Mouse (Mus musculus) adrenal gland (tissue): ENCODE data around the gene Rtl10.
"Not testable (repeated sequence)": the region's sequence is repeated elsewhere in the genome, so short reads cannot be mapped to it uniquely, and the experiment has no call there.

Source experiments
- intact Hi-C: fragments of 180-260 bp; cut with DNase I; formaldehyde crosslinking; loops from one replicate; pipeline ENCODE4 v1.15.1; 2025

Rtl10 gene

DNA sequence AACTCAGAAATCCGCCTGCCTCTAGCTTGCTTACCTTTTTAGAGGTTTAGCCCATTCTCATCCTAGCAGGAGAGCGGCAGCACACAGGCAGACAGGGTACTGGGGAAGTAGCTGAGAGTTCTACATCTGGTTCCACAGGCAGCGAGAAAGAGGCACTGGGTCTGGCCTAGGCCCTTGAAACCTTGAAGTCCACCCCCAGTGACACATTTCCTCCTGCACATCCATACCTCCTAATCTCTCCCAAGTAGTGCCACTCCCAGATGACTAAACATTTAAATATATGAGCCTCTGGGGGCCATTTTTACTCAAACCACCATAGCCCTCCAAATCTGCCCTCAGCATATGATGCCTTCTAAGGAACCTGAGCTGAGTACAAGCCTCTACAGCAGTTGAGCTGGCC lies 16.3 kb upstream of the Rtl10 start:
- intact Hi-C loops: no loop called here

DNA sequence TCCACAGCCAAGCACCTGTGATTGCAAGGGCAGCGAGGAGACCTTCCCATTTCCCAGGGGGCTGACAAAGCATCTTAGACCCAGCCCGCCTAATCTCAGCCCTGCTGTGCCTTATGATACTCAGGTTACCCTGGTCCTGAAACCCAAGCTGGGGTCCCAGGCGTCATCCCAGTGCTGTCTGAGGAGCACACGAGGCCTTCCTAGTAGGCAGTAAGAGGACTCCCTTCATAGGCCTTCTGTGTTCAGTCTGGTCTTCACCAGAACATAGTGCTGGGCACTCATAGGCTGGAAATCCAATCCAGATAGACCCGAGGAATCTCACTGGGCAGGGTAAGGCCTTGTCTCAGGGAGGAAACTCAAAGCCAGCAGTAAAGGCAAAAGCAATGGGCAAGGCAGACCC lies 14.9 kb upstream of the Rtl10 start:
- intact Hi-C loops: no loop called here

DNA sequence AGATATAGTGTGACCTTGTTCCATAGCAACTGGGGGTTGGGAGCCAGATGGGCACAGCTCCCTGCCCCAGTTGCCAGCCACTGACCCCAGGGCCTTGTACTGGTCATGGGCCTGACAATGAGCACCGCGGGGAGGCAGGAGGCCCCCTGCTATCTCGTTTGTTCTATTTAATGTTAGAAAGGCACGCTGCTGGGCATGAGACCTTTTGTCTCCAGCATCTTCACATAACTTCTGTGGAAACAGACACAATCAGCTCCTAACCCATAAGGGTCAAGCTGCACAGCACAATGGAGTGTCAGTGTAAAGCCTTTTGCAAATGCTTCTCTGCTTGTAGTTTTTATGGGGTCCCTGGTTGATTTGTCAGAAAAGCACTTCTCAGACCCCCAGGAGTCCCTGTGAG lies 14.3 kb upstream of the Rtl10 start:
- intact Hi-C loops: no loop called here

DNA sequence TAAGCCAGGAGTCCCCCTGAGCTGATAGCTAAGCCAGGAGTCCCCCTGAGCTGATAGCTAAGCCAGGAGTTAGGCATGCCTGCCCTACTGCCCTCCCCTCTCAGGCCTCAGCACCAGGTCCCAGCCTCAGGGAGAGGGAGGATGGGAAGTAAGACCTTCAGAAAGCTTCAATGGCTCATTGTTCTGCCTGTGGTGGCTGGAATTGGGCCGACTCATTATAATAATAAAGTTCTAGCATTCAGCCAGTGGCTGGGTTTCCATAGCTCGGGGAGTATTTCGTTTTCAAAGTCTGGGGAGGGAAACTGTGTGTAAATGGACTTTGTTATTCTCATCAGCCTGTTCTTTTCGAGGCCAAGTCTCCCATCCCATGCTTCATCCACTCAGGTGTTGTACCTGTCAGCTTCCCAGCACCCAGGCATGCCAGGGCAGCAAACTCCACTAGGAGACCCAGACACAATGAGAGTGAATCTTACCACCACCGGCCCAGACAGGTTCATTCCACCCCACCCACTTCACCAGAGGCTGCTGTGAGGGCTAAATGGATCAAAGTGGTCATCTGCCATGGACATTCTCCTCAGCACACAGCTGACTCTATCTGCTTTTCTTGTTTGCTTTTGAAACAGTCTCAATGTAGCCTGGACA lies 13.8 kb upstream of the Rtl10 start:
- intact Hi-C loops: no loop called here

DNA sequence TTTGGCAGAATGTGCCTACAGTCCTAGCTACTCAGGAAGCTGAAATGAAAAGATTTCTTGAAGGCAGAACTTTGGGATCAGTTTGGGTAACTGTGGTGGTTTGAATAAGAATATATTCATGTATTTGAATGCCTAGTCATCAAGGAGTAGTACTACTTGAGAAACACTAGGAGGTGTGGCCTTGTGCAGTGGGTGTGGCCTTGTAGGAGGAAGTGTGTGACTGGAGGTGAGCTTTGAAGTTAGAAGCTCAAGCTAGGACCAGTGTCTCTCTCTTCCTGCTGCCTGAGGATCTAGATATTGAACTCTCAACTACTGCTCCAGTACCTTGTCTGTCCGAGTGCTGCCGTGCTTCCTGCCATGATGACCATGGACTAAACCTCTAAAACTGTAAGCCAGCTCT lies 12.6 kb upstream of the Rtl10 start:
- intact Hi-C loops: no loop called here

DNA sequence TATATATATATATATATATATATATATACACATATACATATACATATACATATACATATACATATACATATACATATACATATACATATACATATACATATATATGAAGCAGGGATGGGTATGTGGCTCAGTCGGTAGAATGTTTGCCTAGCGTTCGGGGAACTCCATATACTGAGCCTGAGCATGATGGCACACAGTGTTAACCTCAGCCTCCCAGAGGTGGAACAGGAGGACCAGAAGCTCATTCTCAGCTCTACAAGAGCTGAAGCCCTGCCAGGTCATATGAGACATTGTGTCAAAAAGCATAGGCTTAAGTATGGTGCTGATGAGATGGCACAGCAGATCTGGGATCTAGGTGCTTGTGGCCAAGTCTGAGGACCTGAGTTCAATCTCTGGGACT lies 8.4 kb upstream of the Rtl10 start:
- intact Hi-C loops: no loop called here

DNA sequence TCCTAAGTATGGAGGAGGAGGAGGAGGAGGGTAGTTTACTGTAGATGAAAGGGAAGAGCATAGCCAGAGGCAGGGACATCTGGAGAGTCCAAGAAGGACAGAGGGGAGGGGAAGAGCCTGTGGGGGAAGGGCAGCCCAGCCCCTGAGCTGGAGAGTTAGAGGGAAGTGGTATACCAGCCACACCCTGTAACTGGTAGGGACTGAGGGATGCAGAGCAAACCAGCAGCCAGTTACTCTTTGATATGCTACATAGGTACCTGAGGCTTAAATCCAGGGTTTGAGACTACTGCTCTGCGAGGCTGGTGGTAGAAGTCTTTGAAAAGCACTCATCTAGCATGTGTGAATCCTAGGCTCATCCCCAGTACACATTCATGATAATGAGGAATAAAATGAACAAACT lies 7.8 kb upstream of the Rtl10 start:
- intact Hi-C loops: no loop called here

DNA sequence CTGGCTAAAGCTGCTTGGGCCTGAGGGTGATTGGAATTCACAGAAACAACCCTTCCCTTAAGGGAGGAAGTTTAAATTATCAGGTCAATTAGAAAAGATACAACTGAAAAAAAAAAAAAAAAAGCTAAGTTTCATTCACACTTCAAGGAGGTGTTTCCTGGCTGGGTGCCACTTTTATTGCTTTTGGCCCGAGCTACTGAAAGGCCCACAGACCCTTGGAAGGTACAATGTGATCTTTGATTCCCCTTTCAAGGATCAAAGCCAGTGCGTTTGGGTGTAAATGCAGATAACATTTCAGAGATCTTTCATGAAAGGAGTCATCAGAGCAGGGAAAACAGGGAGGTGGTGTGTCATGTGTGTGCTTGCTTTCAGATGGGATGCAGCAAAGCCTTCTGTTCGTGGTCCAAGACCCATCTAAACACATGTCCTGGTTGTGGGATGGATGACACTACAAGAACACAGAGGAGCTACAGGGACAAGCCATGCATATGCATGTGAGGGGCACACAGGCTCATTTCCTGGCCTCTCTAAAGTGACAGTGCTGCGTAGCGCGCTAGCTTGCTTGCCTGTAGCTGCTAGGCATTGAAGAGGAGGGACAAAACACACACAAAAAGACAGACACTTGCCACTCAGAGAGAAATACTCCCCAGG lies 711 bp upstream of the Rtl10 start:
- intact Hi-C loops: loop anchor here (5.0 kb wide), 1 partner anchor 56 kb away; no protein-coding TSS in a partner anchor

DNA sequence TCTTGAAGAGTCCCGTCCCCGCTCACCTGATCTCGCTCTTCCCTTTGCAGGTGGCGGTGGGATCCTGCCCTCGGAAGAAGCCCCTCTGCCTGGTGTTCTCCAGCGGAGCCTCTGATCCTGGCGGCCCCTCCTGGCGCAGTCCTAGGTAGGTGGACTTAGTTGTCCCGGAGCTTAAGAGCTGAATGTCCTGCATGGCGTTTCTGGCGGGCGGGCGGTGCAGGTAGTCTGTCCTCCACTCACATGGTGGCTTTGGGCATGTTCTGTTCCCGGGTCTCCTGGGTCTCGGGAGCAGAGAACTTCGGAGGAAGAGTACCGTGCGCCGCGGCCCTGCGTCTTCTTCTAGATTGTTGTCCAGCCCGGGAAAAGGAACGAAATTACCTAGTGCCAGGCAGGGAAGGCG lies 295 bp downstream of the Rtl10 start:
- intact Hi-C loops: loop anchor here (5.0 kb wide), 1 partner anchor 57 kb away; no protein-coding TSS in a partner anchor

DNA sequence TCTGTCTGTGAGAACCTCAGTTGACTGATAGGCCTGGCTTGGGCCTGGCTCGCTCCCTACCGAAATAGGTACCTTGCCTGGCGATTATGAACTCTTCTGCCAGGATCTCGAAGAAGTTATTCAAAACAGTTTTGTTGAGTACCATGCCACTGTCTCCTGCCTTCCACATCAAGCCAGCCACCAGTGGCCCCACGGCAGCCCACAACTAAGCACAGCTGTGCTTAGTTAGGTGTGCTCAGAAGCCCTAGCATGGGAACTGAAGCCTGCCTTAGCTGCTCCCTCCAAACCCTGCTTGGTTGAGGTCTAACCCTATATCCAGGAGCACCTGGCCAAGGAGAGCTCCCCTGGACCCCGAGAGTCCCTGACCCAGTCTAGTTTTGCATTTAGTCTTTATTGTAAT lies 2.8 kb downstream of the Rtl10 start:
- intact Hi-C loops: no loop called here

DNA sequence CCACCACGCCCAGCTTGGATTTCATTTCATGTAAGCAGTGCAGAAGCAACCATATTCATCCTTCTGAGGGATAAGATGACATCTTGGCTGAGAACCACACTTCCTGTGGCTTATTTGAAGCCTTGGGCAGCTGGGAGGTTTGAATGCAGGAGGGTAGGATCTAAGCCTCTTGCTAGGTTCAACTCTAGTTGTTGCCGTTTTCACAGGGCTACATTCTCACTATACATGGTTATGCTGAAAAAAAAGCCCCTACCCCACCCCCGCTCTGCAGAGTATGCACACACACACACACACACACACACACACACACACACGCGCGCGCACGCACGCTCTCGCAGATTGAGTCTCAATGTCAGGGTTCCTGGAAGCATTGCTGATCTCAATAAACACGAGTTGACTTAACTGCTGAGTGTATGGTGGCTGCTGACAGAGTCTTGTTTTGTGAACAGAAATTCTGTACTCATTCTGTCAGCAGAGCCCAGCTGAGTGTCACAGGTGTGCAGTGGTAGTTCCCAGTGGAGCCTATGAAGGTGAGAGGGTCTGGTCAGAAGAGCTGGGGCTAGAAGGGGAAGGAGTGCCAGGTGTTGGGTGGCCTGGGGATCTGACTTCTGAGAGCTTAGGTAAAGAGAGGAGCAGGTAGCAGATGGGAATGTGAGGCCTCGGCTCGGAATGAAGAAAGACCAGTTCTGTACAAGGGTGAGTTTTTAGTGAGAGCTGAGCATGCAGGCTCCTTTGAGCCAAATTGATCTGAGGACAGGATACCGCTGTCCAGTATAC lies 5.1 kb downstream of the Rtl10 start:
- intact Hi-C loops: no loop called here

DNA sequence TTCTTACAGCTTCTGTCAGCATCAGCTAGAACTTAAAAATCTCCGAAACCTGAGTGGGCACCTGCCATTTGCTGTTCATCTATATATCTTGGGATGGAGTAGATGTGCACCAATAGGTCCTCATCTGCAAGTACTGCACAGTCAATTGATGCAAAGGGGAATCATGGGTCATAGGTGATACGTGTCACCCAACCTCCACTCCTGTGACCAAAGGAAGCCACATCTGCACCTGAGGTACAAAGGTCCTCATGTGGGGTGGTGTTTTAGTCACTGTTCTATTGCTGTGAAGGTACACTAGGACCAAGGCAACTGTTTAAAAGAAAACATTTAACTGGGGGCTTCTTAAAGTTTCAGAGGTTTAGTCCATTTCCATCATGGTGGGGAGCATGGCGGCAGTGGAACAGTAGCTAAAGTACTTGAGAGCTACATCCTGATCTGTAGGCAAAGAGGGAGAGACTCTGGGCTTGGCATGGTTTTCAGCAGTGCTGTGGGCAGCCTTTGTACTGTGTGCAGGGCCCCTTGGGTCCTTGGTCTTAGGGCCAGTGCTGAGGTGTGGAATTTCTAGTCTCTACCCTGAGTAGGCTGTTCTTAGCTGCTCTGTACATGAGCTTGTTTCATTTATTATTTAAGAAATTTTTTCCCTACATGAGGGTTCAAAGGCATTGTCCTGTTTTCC lies 8.0 kb downstream of the Rtl10 start:
- intact Hi-C loops: no loop called here

DNA sequence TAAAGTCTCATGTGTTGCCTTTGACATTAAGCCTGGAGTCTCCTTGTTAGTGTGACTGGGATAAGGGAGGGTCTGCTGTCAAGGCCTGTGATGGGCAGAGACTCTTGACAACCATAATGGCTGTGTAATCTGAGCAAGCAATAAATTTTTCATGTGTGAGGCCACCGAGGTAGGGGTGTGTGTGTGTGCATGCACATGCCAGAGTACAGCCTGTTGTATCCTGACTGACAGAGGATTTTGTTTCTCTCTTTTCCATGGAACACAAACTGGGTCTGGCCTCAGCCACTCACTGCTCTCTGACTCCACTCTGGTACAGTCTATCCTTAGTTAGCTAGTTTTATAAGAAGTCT lies 8.5 kb downstream of the Rtl10 start:
- intact Hi-C loops: no loop called here

DNA sequence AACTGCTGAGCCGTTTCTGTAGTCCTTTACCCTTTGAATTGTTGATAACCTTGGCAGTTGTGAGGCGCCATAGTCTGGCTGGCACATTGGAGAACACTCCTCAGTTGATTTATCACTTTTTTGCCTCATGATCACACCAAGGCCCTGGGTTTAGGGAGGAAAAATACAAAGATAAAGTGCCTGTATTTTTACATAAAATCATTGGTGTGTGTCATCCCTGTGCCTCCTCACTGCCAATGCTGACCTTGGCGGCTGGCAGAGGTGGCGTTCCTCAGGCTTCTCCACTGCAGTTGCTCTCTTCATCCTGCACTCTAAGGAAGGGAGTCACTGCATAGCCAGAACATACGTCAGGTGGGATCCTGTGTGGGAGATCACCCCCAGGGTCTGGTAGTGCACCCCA lies 13.0 kb downstream of the Rtl10 start:
- intact Hi-C loops: no loop called here

DNA sequence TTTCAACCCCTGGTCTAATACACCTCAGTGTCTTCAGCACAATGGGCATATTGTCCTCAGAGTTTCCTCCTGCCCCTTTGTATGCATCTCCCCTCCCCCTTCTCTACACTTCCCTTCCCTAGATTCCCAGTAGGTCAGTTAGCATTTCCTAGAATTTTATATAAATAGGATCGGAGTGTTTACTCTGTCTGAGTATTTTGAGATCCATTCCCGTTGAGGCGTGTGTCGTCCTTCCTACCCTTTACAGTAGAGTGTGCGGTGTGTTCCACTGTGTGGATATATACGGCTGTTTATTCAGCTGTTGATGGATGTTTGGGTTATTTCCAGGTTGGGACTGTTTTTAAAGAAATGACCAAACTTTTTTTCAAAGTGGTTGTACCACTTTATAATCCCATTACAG lies 14.8 kb downstream of the Rtl10 start:
- intact Hi-C loops: no loop called here

DNA sequence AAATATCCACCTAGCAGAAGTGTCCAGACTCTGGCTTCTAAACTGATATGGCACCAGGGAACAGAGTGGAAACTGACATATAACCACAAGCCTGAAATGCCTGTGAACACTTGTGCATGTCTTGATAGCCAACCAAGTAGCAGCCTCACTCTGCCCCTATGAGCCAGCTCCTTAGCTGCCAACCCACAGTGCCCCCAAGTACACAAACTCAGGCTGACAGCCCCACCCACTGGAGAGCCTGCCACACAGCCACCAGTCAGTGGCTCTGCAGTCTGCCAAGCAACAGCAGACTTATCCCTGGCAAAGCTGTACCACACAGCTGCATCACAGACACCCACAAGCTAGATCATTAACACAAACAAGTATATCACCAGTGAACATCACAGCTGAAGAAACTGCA lies 19.4 kb downstream of the Rtl10 start:
- intact Hi-C loops: no loop called here

DNA sequence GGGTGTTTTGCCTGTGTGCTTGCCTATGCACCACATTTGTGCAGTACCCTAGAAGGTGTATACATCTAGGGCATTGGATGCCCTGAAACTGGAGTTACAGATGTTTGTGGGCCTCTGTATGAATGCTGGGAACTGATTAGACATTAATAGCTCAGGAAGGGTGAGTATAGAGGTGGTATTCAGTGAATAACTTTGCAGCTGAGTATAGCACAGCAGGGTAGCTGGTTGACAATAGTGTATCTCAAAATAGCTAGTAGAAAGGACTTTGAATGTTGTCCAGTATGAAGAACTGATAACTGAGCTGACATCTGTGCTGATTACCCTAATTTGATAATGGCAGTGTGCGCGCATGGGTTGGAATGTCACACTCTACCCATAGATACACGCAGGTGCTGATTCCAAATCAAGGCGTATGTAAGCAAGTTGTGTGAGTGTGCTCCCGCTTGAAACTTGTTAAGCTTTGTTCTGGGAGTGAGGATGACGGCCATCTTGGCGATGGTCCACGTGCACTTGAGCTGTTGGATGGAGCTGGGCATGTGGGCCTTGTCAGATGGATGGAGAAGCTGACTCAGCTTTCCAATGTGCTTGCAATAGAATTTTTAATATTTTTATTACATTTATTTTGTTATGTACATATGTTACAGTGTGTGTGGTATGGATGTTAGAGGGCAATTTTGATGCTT lies 25.0 kb downstream of the Rtl10 start:
- intact Hi-C loops: no loop called here

DNA sequence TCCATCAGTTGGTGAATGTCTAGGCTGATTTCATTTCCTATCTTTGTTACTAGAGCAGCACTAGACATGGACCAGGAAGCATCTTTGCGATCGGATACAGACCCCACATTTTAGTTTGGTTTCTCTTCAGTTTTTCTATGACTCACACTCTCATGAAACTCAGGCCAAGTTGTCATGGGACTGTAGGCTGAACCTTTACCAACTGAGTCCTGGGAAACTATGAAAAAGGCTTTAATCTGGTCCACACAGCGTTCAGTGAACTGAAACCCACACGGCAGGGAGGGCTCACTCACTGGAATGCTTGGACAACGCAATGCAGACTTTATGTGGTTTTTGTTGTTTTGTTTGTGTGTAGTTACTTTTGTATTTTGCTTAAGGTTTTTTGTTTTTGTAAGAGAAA lies 30.0 kb downstream of the Rtl10 start:
- intact Hi-C loops: no loop called here

DNA sequence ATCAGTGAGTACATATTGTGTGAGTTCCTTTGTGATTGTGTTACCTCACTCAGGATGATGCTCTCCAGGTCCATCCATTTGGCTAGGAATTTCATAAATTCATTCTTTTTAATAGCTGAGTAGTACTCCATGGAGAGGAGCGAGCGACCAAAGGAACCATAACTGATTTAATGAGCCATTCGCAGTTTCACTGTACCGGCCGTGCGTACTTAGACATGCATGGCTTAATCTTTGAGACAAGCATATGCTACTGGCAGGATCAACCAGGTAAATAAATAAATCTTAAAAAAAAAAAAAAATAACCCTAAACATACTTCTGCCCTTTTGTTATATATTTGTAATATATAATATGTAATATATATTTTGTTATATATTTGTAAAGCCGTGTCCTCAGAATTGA lies 34.4 kb downstream of the Rtl10 start:
- intact Hi-C loops: not testable (repeated sequence)

DNA sequence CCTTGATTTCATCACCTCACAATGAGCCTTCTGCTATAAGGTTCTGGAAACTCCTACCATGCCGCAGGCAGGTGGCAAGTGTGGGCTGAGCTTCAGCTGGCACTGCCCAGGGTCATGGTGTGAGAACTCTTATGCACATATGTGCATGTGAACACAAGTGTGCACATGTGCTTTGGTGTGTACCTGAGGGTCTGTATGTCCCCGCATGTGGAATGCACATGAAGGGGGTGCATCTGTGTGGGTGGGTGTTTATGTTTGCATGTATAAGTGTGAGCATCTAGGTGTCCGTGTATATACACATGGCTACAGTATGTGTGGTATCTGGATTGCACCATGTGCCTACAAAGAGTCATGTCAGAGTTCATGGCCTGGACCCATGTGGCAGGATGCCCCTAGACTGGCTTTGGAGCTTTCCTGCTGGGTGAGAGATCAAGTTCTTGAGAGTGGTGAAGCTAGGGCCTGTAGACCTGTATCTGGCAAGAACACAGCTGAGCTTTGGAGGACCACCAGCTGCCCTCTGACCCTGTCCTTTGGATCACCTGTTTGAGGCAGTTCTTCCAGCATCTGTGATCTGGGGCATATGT lies 38.8 kb downstream of the Rtl10 start:
- intact Hi-C loops: no loop called here

DNA sequence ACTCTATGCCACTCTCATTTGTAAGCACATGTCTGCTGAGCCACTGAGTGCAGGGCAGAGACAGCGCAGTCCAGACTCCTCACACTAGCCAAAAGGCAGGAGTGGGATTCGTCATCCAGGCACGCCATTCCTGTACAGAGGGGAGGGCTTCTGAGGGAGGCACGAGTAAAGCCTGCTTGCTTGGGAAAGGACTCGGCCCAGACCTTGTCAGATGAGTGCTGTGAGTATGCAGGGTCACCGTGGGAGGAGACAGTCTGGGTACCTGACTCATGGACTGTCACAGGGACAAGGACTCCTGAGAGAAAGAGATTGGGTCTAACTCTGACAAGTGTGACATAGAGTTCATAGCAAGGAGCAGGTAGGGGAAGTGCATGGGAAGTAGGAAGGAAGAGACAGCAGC lies 40.6 kb downstream of the Rtl10 start:
- intact Hi-C loops: no loop called here
